Mouse (Mus musculus) lung, embryonic 15.5 days (tissue): Measurements from ENCODE around the gene Zpr1. TPM values are rescaled to one million over a fixed set of nuclear protein-coding genes. Genes with fewer than 3 reads are reported as not detected.

Experiments used
- polyA plus RNA-seq: library from polyadenylated mRNA; unstranded; fragments of >200 nt; fragmentation: Nextera tagmentation; extraction: Ambion mirVana; gene quantifications from 2 replicates; pipeline ENCODE4 v1.2.1, GENCODE M21; 2015

Zpr1 gene
- polyA plus RNA-seq, 1 experiment from 2014 or later, result 53.8 TPM

Other genes with a start within 250 kb of the Zpr1 start
- gene Apoa1, start 44.5 kb upstream of the Zpr1 start, polyA plus RNA-seq, result 6.6 and 29.8 TPM in 2 replicates
- gene Apoc3, start 37.4 kb upstream of the Zpr1 start, polyA plus RNA-seq, result not detected in 2 replicates
- gene Apoa4, start 32.4 kb upstream of the Zpr1 start, polyA plus RNA-seq, result 0.31 TPM in 1 of 2 replicates, not detected in the other
- not detected in 2 replicates for gene Apoa5, start 4.4 kb upstream of the Zpr1 start, polyA plus RNA-seq
- 24.4 and 26.4 TPM in 2 replicates for gene Bud13, start 9.9 kb downstream of the Zpr1 start, polyA plus RNA-seq
- gene 4931429L15Rik, start 46.9 kb downstream of the Zpr1 start, polyA plus RNA-seq, result not detected in 2 replicates